Mouse (Mus musculus) MEL (cell line): Measurements from ENCODE around the gene Mcat. TPM values are rescaled to one million over a fixed set of nuclear protein-coding genes. Genes with fewer than 3 reads are reported as not detected.

ENCODE experiments used
- DNase-seq: peaks from one replicate; pipeline ENCODE4 v3.0.0; 2011; ENCODE audit warnings: low read depth, low spot score
- H3K27ac ChIP-seq: 2 replicates; pipeline ENCODE4 v1.5.1; 2012; ENCODE audit warnings: low read depth, mild to moderate bottlenecking, control low read depth, low read length, moderate library complexity; ENCODE audit not compliant: control insufficient read depth
- H3K27me3 ChIP-seq, 2 experiments: fragments of 150-350 bp in 1 of 2; sonication (generic) in 1 of 2; 2 replicates each; pipeline ENCODE4 v1.6.1; 2012; ENCODE audit warnings: low read length in 2 of 2, mild to moderate bottlenecking in 2 of 2, improper control_type of control experiment in 1 of 2, moderate library complexity in 1 of 2; ENCODE audit not compliant: insufficient read depth in 2 of 2, control insufficient read depth in 1 of 2
- H3K36me3 ChIP-seq, 2 experiments: 2 replicates each; pipeline ENCODE4 v1.6.1; 2012 to 2014; ENCODE audit warnings: low read length in 2 of 2, improper control_type of control experiment in 1 of 2, inconsistent platforms in 1 of 2, mild to moderate bottlenecking in 1 of 2; ENCODE audit not compliant: insufficient read depth in 2 of 2, control insufficient read depth in 1 of 2
- H3K4me1 ChIP-seq, 2 experiments: fragments of 150-350 bp in 1 of 2; sonication (generic) in 1 of 2; 2 replicates each; pipeline ENCODE4 v1.6.1; 2012; ENCODE audit warnings: low read length in 2 of 2, improper control_type of control experiment in 1 of 2, mild to moderate bottlenecking in 1 of 2; ENCODE audit not compliant: insufficient read depth in 2 of 2, control insufficient read depth in 1 of 2
- H3K4me3 ChIP-seq, 2 experiments: fragments of 150-350 bp in 1 of 2; sonication (generic) in 1 of 2; 2 replicates each; pipeline ENCODE4 v1.5.1; 2012; ENCODE audit warnings: low read depth in 2 of 2, low read length in 2 of 2, mild to moderate bottlenecking in 2 of 2, moderate library complexity in 2 of 2, control low read depth in 1 of 2, improper control_type of control experiment in 1 of 2; ENCODE audit not compliant: control insufficient read depth in 1 of 2, insufficient read depth in 1 of 2
- H3K79me2 ChIP-seq: 2 replicates; pipeline ENCODE4 v1.6.1; 2012; ENCODE audit warnings: mild to moderate bottlenecking, low read length, moderate library complexity; ENCODE audit not compliant: control insufficient read depth, poor library complexity, insufficient read depth
- H3K9ac ChIP-seq: 2 replicates; pipeline ENCODE4 v1.6.1; 2012; ENCODE audit warnings: low read depth, mild to moderate bottlenecking, control low read depth, low read length, moderate library complexity; ENCODE audit not compliant: control insufficient read depth, poor library complexity, severe bottlenecking
- H3K9me3 ChIP-seq: fragments of 150-350 bp; sonication (generic); replicated peaks from 2 replicates; pipeline ENCODE4 v1.6.1; 2012; ENCODE audit warnings: mild to moderate bottlenecking, low read length, improper control_type of control experiment, moderate library complexity; ENCODE audit not compliant: insufficient read depth
- CHD1 ChIP-seq: IDR thresholded peaks from 2 replicates; pipeline ENCODE4 v1.6.1; 2012; ENCODE audit warnings: low read depth, mild to moderate bottlenecking, inconsistent platforms, low read length, improper control_type of control experiment
- CHD2 ChIP-seq: IDR thresholded peaks from 2 replicates; pipeline ENCODE4 v1.6.1; 2011; ENCODE audit warnings: low read length, improper control_type of control experiment
- CTCF ChIP-seq, 3 experiments: IDR thresholded peaks in 2 of 3; conservative IDR thresholded peaks in 1 of 3; 2 replicates each; pipeline ENCODE4 v1.5.1; 2011 to 2012; ENCODE audit warnings: low read length in 3 of 3, low read depth in 2 of 3, mild to moderate bottlenecking in 2 of 3, improper control_type of control experiment in 1 of 3, inconsistent platforms in 1 of 3, mixed read lengths in 1 of 3, moderate library complexity in 1 of 3; ENCODE audit not compliant: control insufficient read depth in 1 of 3, insufficient read depth in 1 of 3, poor library complexity in 1 of 3, severe bottlenecking in 1 of 3
- EP300 ChIP-seq, 2 experiments: IDR thresholded peaks; 2 replicates each; pipeline ENCODE4 v1.6.1; 2011; ENCODE audit warnings: improper control_type of control experiment in 2 of 2, low read length in 2 of 2, low read depth in 1 of 2, mild to moderate bottlenecking in 1 of 2
- GATA1 ChIP-seq: IDR thresholded peaks from 2 replicates; pipeline ENCODE4 v1.6.1; 2011; ENCODE audit warnings: low read depth, low read length, improper control_type of control experiment
- JUND ChIP-seq: IDR thresholded peaks from 2 replicates; pipeline ENCODE4 v1.6.1; 2011; ENCODE audit warnings: low read depth, mild to moderate bottlenecking, improper control_type of control experiment, low read length
- MAZ ChIP-seq: IDR thresholded peaks from 2 replicates; pipeline ENCODE4 v1.6.1; 2012; ENCODE audit warnings: low read depth, mild to moderate bottlenecking, inconsistent platforms, low read length, improper control_type of control experiment
- MYB ChIP-seq: IDR thresholded peaks from 2 replicates; pipeline ENCODE4 v1.6.1; 2011; ENCODE audit warnings: mild to moderate bottlenecking, low read depth, low read length, improper control_type of control experiment
- NRF1 ChIP-seq: IDR thresholded peaks from 2 replicates; pipeline ENCODE4 v1.6.1; 2014; ENCODE audit warnings: low read depth, mild to moderate bottlenecking, inconsistent platforms, low read length, improper control_type of control experiment, moderate library complexity; ENCODE audit not compliant: poor library complexity, insufficient read depth, severe bottlenecking
- POLR2A ChIP-seq, 2 experiments: IDR thresholded peaks; 2 replicates each; pipeline ENCODE4 v1.6.1; 2011 to 2012; ENCODE audit warnings: low read length in 2 of 2, mild to moderate bottlenecking in 2 of 2, control low read depth in 1 of 2, improper control_type of control experiment in 1 of 2, low read depth in 1 of 2, moderate library complexity in 1 of 2; ENCODE audit not compliant: control insufficient read depth in 1 of 2, insufficient read depth in 1 of 2, poor library complexity in 1 of 2
- POLR2AphosphoS2 ChIP-seq: IDR thresholded peaks from 2 replicates; pipeline ENCODE4 v1.6.1; 2011; ENCODE audit warnings: low read length, improper control_type of control experiment
- POLR2AphosphoS5 ChIP-seq: IDR thresholded peaks from 2 replicates; pipeline ENCODE4 v1.6.1; 2012; ENCODE audit warnings: low read depth, borderline replicate concordance, mild to moderate bottlenecking, inconsistent platforms, low read length, moderate library complexity, mixed read lengths
- SMC3 ChIP-seq: IDR thresholded peaks from 2 replicates; pipeline ENCODE4 v1.6.1; 2011; ENCODE audit warnings: low read depth, low read length, improper control_type of control experiment
- USF2 ChIP-seq, 2 experiments: IDR thresholded peaks; 2 replicates each; pipeline ENCODE4 v1.6.1; 2011 to 2012; ENCODE audit warnings: improper control_type of control experiment in 2 of 2, low read length in 2 of 2, borderline replicate concordance in 1 of 2, inconsistent platforms in 1 of 2, low read depth in 1 of 2, mild to moderate bottlenecking in 1 of 2; ENCODE audit not compliant: insufficient read depth in 1 of 2
- ZMIZ1 ChIP-seq: IDR thresholded peaks from 2 replicates; pipeline ENCODE4 v1.6.1; 2012; ENCODE audit warnings: low read depth, mild to moderate bottlenecking, inconsistent platforms, low read length, improper control_type of control experiment, moderate library complexity
- polyA plus RNA-seq, 2 experiments: library from polyadenylated mRNA; stranded (reverse) in 1 of 2; unstranded in 1 of 2; fragments of >175 nt in 1 of 2; fragments of >200 nt in 1 of 2; gene quantifications; 2 replicates each; pipeline versions ENCODE4 v1.2.1 to v1.2.4; 2012; ENCODE audit warnings: low replicate concordance in 2 of 2, low read depth in 1 of 2; ENCODE audit not compliant: insufficient read length in 2 of 2, insufficient read depth in 1 of 2, missing spikeins in 1 of 2
- total RNA-seq: library from RNA; depleted of rRNA; stranded (reverse); fragments of 300-350 nt; gene quantifications from 2 replicates; pipeline ENCODE4 v1.2.3, GENCODE M21; 2012

Mcat gene
- total and polyA plus RNA-seq, 3 experiments = 28.8 to 35.9 TPM; not detected in 1

- DNase-seq = peak; percentile 52
- Histone ChIP-seq H3K27ac (no peak overlapping the region), H3K36me3 (peaks cover 0 to 3% of the 10 kb centered on the region in 2 experiments; a peak in 1 of 4 replicates), H3K9me3 (no peaks in the 10 kb centered on the region), H3K9ac (no peak overlapping the region)
- TF ChIP-seq EP300 (IDR thresholded peaks at IDR 0.05; ENCODE audit: low read depth in 1 of 2, low read length in 2 of 2) (no peak), GATA1 (peak; percentile 74), CHD2 (no peak)
- TF ChIP-seq, all 39 proteins: peak for 1
- H3K27me3 ChIP-seq = no peaks in the 10 kb centered on the region
- H3K4me3 ChIP-seq = no peak overlapping the region
- peaks cover 0 to 16% of the 10 kb centered on the region in 2 experiments; a peak in 2 of 4 replicates for H3K4me1 ChIP-seq
- no peaks in the 10 kb centered on the region for H3K79me2 ChIP-seq
Observed at GRCm38 (mm10) chr15:83534960-83535889, 28.4 kb downstream of the Mcat start.

GRCm38 (mm10) chr15:83532606-83533005 is 31.0 kb downstream of the Mcat start:
- H3K4me3 ChIP-seq = no peak overlapping the region
- peaks cover 0 to 3% of the 10 kb centered on the region in 2 experiments; a peak in 1 of 4 replicates for H3K36me3 ChIP-seq
- peaks cover 0 to 10% of the 10 kb centered on the region in 2 experiments; a peak in 2 of 4 replicates for H3K4me1 ChIP-seq
- H3K27me3 ChIP-seq = no peaks in the 10 kb centered on the region
- TF ChIP-seq POLR2AphosphoS5 = no peak
- TF ChIP-seq EP300 (IDR thresholded peaks at IDR 0.05; ENCODE audit: low read depth in 1 of 2, low read length in 2 of 2) = no peak
- TF ChIP-seq MAZ = no peak
- TF ChIP-seq MYB = no peak
- no peak for TF ChIP-seq CTCF (IDR thresholded peaks at IDR 0.05 in 2 of 3, conservative IDR thresholded peaks at IDR 0.05 in 1 of 3; ENCODE audit: control insufficient read depth in 1 of 3, insufficient read depth in 1 of 3, low read depth in 2 of 3, low read length in 3 of 3, poor library complexity in 1 of 3, severe bottlenecking in 1 of 3)
- TF ChIP-seq NRF1 = no peak
- TF ChIP-seq POLR2AphosphoS2 = no peak
- TF ChIP-seq CHD1 = no peak
- TF ChIP-seq POLR2A (IDR thresholded peaks at IDR 0.05; ENCODE audit: control insufficient read depth in 1 of 2, insufficient read depth in 1 of 2, low read depth in 1 of 2, low read length in 2 of 2, poor library complexity in 1 of 2) = no peak
- TF ChIP-seq USF2 (IDR thresholded peaks at IDR 0.05; ENCODE audit: borderline replicate concordance in 1 of 2, insufficient read depth in 1 of 2, low read depth in 1 of 2, low read length in 2 of 2) = no peak
- TF ChIP-seq ZMIZ1 = no peak
- no peak for TF ChIP-seq JUND
- no peak for TF ChIP-seq SMC3
- no peak for DNase-seq
- no peak overlapping the region for H3K27ac ChIP-seq
- H3K9ac ChIP-seq = no peak overlapping the region
- H3K79me2 ChIP-seq = no peaks in the 10 kb centered on the region
- no peaks in the 10 kb centered on the region for H3K9me3 ChIP-seq
